Mouse (Mus musculus) small intestine, adult 2 months (tissue): ENCODE measurements at regions not wholly inside any gene's neighbourhood (a gene's known extent, or its start where the extent isn't known, plus 50 kb on each side); places are given as distances from the start of the nearest gene placed in this dataset.

Experiments used
- CTCF ChIP-seq: fragments of 200-500 bp; IDR thresholded peaks from 2 replicates; pipeline ENCODE4 v1.5.1; 2012; ENCODE audit warnings: low read depth, mild to moderate bottlenecking, control low read depth, inconsistent platforms, low read length, moderate library complexity, mixed read lengths; ENCODE audit not compliant: insufficient replicate concordance, insufficient read length; ENCODE audit errors: extremely low read depth
- POLR2A ChIP-seq: fragments of 200-500 bp; IDR thresholded peaks from 2 replicates; pipeline ENCODE4 v1.6.1; 2012; ENCODE audit warnings: low read depth, mild to moderate bottlenecking, control low read depth, inconsistent platforms, low read length, moderate library complexity

GRCm38 (mm10) chr14:100353508-100353907 is 69.0 kb upstream of the Klf12 start:
- no peak for TF ChIP-seq CTCF
- TF ChIP-seq POLR2A = no peak
